Mouse (Mus musculus): ENCODE measurements at regions not wholly inside any gene's neighbourhood (a gene's known extent, or its start where the extent isn't known, plus 50 kb on each side); places are given as distances from the start of the nearest gene placed in this dataset.

DNA sequence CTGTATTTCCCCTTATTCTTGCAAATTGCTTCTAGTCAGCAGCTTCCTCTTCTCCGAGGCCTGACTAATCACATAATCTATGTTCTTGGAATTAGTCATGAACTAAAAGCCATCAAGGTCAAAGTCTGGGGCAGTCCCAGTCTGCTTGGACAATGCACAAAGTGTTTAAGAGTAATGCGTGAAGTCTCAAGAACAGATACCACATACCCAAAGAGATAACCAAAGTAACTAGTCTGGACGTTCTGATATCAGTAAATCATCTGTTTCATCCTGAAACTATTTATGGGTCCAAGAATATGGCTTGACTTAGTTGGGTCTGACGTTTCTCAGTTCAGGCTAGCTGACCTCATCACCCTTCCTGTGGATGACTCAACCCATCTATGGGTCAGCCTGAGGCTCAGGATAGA is 76.1 kb downstream of the Tmsb4x start:
- WGBS: 73% methylated on average over 4 of the region's 4 CpGs
- no peaks in the 10 kb centered on the region for H3K4me1 ChIP-seq (ENCODE audit: insufficient read depth, low read length)
- H3K4me3 ChIP-seq (ENCODE audit: low read length): no peak overlapping the region
- no peak for TF ChIP-seq CTCF (IDR thresholded peaks at IDR 0.05; ENCODE audit: low read depth)
- no peak overlapping the region for H3K9ac ChIP-seq (replicated peaks; ENCODE audit: low read length)
- no peaks in the 10 kb centered on the region for H3K36me3 ChIP-seq (ENCODE audit: insufficient read depth, low read length)
- ATAC-seq (no peak), DNase-seq (ENCODE audit: low spot score) (no peak)
- H3K27me3 ChIP-seq (ENCODE audit: insufficient read depth, low read length): no peaks in the 10 kb centered on the region
- no peaks in the 10 kb centered on the region for H3K9me3 ChIP-seq (ENCODE audit: low read length)
- no peak overlapping the region for H3K4me2 ChIP-seq (ENCODE audit: low read depth, low read length)
- no peak overlapping the region for H3K27ac ChIP-seq

- DNase-seq (ENCODE audit: low spot score): no peak
- no peak for ATAC-seq
- no peaks in the 10 kb centered on the region for H3K36me3 ChIP-seq (ENCODE audit: insufficient read depth, low read length)
- no peak overlapping the region for H3K27ac ChIP-seq
- no peaks in the 10 kb centered on the region for H3K27me3 ChIP-seq (ENCODE audit: insufficient read depth, low read length)
- no peaks in the 10 kb centered on the region for H3K9me3 ChIP-seq (ENCODE audit: low read length)
- TF ChIP-seq CTCF (IDR thresholded peaks at IDR 0.05; ENCODE audit: low read depth): no peak
- no peak overlapping the region for H3K4me3 ChIP-seq (ENCODE audit: low read length)
- 96% methylated on average over 3 of the region's 3 CpGs for WGBS
- no peak overlapping the region for H3K4me2 ChIP-seq (ENCODE audit: low read depth, low read length)
- no peaks in the 10 kb centered on the region for H3K4me1 ChIP-seq (ENCODE audit: insufficient read depth, low read length)
- H3K9ac ChIP-seq (replicated peaks; ENCODE audit: low read length): no peak overlapping the region
These were observed 77.8 kb downstream of the Tmsb4x start for GRCm38 (mm10) chrX:167131317-167131716.

DNA sequence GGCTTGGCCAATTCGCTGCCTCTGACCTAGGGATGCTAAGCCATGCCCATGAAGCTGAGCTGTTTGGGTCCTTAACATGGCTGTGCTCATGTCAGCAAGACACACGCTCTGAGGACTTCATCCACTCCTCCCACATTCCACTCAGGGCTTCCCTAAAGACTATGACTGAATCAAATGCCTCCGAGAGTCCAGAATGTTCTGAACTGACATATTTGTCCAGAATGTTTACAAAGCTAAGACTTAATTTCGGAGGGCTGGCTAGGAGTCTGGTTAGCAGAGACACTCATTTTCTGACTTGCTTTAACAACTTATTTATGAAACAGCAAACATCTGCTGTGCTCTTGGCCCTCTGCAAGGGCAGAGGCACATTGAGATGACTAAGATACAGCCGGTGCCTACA is 78.5 kb downstream of the Tmsb4x start:
- H3K9ac ChIP-seq (replicated peaks; ENCODE audit: low read length): no peak overlapping the region
- H3K4me1 ChIP-seq (ENCODE audit: insufficient read depth, low read length): no peaks in the 10 kb centered on the region
- no peak overlapping the region for H3K4me3 ChIP-seq (ENCODE audit: low read length)
- DNase-seq (ENCODE audit: low spot score) (no peak), ATAC-seq (no peak)
- no peaks in the 10 kb centered on the region for H3K36me3 ChIP-seq (ENCODE audit: insufficient read depth, low read length)
- H3K27ac ChIP-seq: no peak overlapping the region
- H3K27me3 ChIP-seq (ENCODE audit: insufficient read depth, low read length): no peaks in the 10 kb centered on the region
- H3K4me2 ChIP-seq (ENCODE audit: low read depth, low read length): no peak overlapping the region
- 86% methylated on average over 5 of the region's 5 CpGs for WGBS
- H3K9me3 ChIP-seq (ENCODE audit: low read length): no peaks in the 10 kb centered on the region
- TF ChIP-seq CTCF (IDR thresholded peaks at IDR 0.05; ENCODE audit: low read depth): no peak

GRCm38 (mm10) chrX:167119288-167119687 is 89.8 kb downstream of the Tmsb4x start:
- Histone ChIP-seq H3K27ac (no peak overlapping the region), H3K4me2 (ENCODE audit: low read depth, low read length) (no peak overlapping the region), H3K36me3 (ENCODE audit: insufficient read depth, low read length) (no peaks in the 10 kb centered on the region), H3K4me1 (ENCODE audit: insufficient read depth, low read length) (no peaks in the 10 kb centered on the region), H3K4me3 (ENCODE audit: low read length) (no peak overlapping the region), H3K27me3 (ENCODE audit: insufficient read depth, low read length) (no peaks in the 10 kb centered on the region), H3K9me3 (ENCODE audit: low read length) (no peaks in the 10 kb centered on the region), H3K9ac (replicated peaks; ENCODE audit: low read length) (no peak overlapping the region)
- ATAC-seq (no peak), DNase-seq (ENCODE audit: low spot score) (no peak)
- no peak; the same call in 1 of the 2 replicates for TF ChIP-seq CTCF (IDR thresholded peaks at IDR 0.05; ENCODE audit: low read depth)
- 78% methylated on average over 4 of the region's 4 CpGs for WGBS

GRCm38 (mm10) chrX:167115096-167115495 is 94.0 kb downstream of the Tmsb4x start:
- no peaks in the 10 kb centered on the region for H3K9me3 ChIP-seq (ENCODE audit: low read length)
- H3K27me3 ChIP-seq (ENCODE audit: insufficient read depth, low read length): no peaks in the 10 kb centered on the region
- no peak overlapping the region for H3K9ac ChIP-seq (replicated peaks; ENCODE audit: low read length)
- WGBS: 85% methylated on average over 1 of the region's 1 CpGs
- no peak for TF ChIP-seq CTCF (IDR thresholded peaks at IDR 0.05; ENCODE audit: low read depth)
- ATAC-seq: no peak
- H3K4me1 ChIP-seq (ENCODE audit: insufficient read depth, low read length): no peaks in the 10 kb centered on the region
- H3K4me3 ChIP-seq (ENCODE audit: low read length): no peak overlapping the region
- DNase-seq (ENCODE audit: low spot score): no peak
- H3K4me2 ChIP-seq (ENCODE audit: low read depth, low read length): no peak overlapping the region
- no peak overlapping the region for H3K27ac ChIP-seq
- H3K36me3 ChIP-seq (ENCODE audit: insufficient read depth, low read length): no peaks in the 10 kb centered on the region

DNA sequence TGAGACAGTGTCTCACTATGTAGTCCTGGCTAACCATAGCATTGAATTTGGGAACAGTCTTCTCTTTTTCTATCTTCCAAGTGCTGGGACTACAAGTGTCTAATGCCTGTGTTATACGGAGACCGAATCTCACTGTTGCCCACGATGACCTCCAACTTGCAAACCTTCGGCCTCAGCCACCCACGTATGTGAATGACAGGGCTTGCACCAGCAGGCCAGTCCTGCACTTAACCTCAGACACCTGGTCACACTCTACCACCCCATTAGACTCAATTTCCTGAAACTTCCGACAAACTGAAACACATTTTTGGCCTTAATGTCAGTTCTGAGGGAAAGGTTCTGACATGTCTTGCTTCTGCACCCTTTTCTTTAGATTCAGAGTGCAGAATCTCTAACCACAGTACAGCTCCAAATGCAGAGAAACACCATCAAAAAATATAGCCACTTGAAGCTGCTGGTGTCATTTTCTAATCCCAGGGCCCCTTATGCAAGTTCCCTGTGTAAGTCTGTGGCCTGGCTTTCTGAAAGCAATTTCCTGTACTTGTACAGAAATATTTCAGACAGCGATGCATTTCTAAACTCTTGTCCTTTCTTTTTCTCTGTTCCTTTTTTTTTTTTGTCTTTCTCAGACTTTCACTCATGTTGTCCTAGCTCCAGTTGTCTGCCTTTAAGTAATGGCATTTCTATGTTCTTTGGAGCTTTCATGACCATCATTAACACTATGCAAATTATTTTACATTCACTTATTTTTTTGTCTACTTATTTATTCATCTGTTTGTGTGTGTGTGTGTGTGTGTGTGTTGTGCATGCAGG is 97.8 kb downstream of the Tmsb4x start:
- Histone ChIP-seq H3K9me3 (ENCODE audit: low read length) (no peaks in the 10 kb centered on the region), H3K4me1 (ENCODE audit: insufficient read depth, low read length) (no peaks in the 10 kb centered on the region), H3K4me3 (ENCODE audit: low read length) (no peak overlapping the region), H3K27me3 (ENCODE audit: insufficient read depth, low read length) (no peaks in the 10 kb centered on the region), H3K36me3 (ENCODE audit: insufficient read depth, low read length) (no peaks in the 10 kb centered on the region), H3K9ac (replicated peaks; ENCODE audit: low read length) (no peak overlapping the region), H3K27ac (no peak overlapping the region), H3K4me2 (ENCODE audit: low read depth, low read length) (no peak overlapping the region)
- DNase-seq (ENCODE audit: low spot score): no peak
- ATAC-seq: no peak
- 93% methylated on average over 7 of the region's 7 CpGs for WGBS
- no peak for TF ChIP-seq CTCF (IDR thresholded peaks at IDR 0.05; ENCODE audit: low read depth)

DNA sequence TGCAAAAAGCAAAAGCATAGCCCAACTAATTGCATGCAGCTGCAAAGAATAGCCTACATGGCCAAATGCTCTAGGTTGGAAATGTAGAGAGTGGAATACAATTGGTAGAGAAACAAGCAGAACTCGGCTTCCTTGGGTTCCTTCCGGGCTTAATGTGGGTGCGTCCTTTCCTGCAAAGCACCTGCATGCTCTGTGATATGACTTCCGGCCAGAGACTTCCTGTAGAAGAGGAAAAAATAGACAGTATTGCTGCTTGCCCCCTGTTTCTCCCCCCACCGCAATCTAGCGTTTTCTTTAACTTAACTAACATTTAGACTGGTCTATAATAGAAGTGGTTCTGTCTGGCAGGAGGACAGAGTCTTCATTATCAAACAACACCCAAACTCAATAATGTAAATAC is 100.8 kb downstream of the Tmsb4x start:
- no peak for DNase-seq (ENCODE audit: low spot score)
- TF ChIP-seq CTCF (IDR thresholded peaks at IDR 0.05; ENCODE audit: low read depth): no peak
- no peaks in the 10 kb centered on the region for H3K36me3 ChIP-seq (ENCODE audit: insufficient read depth, low read length)
- H3K4me3 ChIP-seq (ENCODE audit: low read length): no peak overlapping the region
- no peak overlapping the region for H3K4me2 ChIP-seq (ENCODE audit: low read depth, low read length)
- peaks cover 4% of the 10 kb centered on the region; the same call in 1 of the 2 replicates for H3K4me1 ChIP-seq (ENCODE audit: insufficient read depth, low read length)
- H3K9ac ChIP-seq (replicated peaks; ENCODE audit: low read length): no peak overlapping the region
- H3K27ac ChIP-seq: no peak overlapping the region
- no peak for ATAC-seq
- H3K27me3 ChIP-seq (ENCODE audit: insufficient read depth, low read length): no peaks in the 10 kb centered on the region
- no peaks in the 10 kb centered on the region for H3K9me3 ChIP-seq (ENCODE audit: low read length)
- WGBS: 88% methylated on average over 6 of the region's 6 CpGs
